Mouse (Mus musculus) C2C12 (cell line): ENCODE measurements at regions not wholly inside any gene's neighbourhood (a gene's known extent, or its start where the extent isn't known, plus 50 kb on each side); places are given as distances from the start of the nearest gene placed in this dataset.

Experiments used
- H3K27me3 ChIP-seq: one replicate; pipeline ENCODE4 v1.6.1; 2011; ENCODE audit not compliant: control insufficient read depth, insufficient read depth, insufficient read length
- H3K36me3 ChIP-seq: one replicate; pipeline ENCODE4 v1.6.1; 2011; ENCODE audit not compliant: control insufficient read depth, insufficient read depth
- H3K4me3 ChIP-seq: one replicate; pipeline ENCODE4 v1.5.1; 2011; ENCODE audit warnings: mild to moderate bottlenecking, control low read depth; ENCODE audit not compliant: poor library complexity, insufficient read depth, severe bottlenecking
- H3K79me2 ChIP-seq: one replicate; pipeline ENCODE4 v1.6.1; 2011; ENCODE audit not compliant: control insufficient read depth, insufficient read depth
- H3K79me3 ChIP-seq: one replicate; pipeline ENCODE4 v1.6.1; 2011; ENCODE audit warnings: low read depth, control low read depth
- H3ac ChIP-seq: one replicate; pipeline ENCODE3; 2011; ENCODE audit warnings: low read depth; ENCODE audit not compliant: control insufficient read depth, insufficient read length
- CEBPB ChIP-seq: IDR thresholded peaks from one replicate; pipeline ENCODE4 v1.6.1; 2011; ENCODE audit warnings: low read depth, mild to moderate bottlenecking, control low read depth, moderate library complexity
- CTCF ChIP-seq: IDR thresholded peaks from one replicate; pipeline ENCODE4 v1.5.1; 2011; ENCODE audit not compliant: control insufficient read depth, insufficient read depth, insufficient read length
- FOSL1 ChIP-seq: IDR thresholded peaks from one replicate; pipeline ENCODE4 v1.8.0; 2011; ENCODE audit warnings: mild to moderate bottlenecking, low read length; ENCODE audit not compliant: poor library complexity, insufficient read depth, severe bottlenecking
- MAX ChIP-seq: IDR thresholded peaks from one replicate; pipeline ENCODE4 v1.6.1; 2011; ENCODE audit warnings: mild to moderate bottlenecking, control low read depth
- MYOD1 ChIP-seq: IDR thresholded peaks from one replicate; pipeline ENCODE4 v1.6.1; 2011; ENCODE audit warnings: low read depth; ENCODE audit not compliant: control insufficient read depth, insufficient read length
- MYOG ChIP-seq: IDR thresholded peaks from one replicate; pipeline ENCODE4 v1.6.1; 2011; ENCODE audit not compliant: control insufficient read depth, insufficient read length; ENCODE audit errors: extremely low read depth
- USF1 ChIP-seq: IDR thresholded peaks from one replicate; pipeline ENCODE4 v1.6.1; 2011; ENCODE audit warnings: low read depth, mild to moderate bottlenecking, control low read depth, moderate library complexity

DNA sequence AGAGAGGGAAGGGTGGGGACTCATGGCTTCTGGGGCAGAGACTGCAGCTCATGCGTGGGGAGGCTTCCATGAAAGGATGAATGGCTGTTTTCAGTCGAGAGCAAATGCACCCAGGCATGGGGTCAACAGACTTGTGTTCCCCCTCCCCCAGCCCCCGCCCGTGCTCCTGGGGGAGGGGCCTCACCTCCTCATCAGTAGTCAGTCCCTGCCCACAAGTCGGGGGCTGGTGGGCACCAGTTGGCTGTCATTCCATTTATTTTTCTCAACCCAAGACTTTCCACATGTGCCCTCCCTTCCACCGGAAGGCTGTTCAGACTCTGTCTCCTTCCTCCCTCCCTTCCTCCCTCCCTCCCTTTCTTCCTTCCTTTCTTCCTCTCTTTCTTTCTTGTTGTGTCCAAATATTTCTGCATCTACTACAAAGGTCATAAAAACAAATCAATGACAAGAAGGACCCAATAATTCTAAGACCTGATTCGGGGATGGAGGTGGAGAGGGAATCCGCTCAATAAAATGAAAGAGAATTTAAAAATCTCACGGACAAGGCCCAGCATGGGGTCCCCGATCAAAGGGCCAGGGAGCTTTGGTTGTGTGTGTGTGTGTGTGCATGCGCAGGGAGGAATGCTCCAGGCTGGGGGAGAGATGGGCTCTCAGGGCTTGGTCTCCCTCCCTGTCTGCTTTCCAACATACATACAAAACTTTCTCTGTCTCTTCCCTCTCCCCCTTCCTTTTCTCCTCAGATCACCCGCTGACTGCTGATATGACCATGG lies 57.7 kb downstream of the Rpl14 start:
- H3ac ChIP-seq = no peak overlapping the region
- H3K27me3 ChIP-seq = no peaks in the 10 kb centered on the region
- TF ChIP-seq MAX = no peak
- TF ChIP-seq MYOD1 = no peak
- no peak for TF ChIP-seq USF1
- TF ChIP-seq FOSL1 = no peak
- no peak for TF ChIP-seq CEBPB
- no peak for TF ChIP-seq MYOG
- no peak for TF ChIP-seq CTCF
- H3K79me2 ChIP-seq = no peaks in the 10 kb centered on the region
- H3K4me3 ChIP-seq = no peak overlapping the region
- H3K36me3 ChIP-seq = no peaks in the 10 kb centered on the region
- no peaks in the 10 kb centered on the region for H3K79me3 ChIP-seq

- no peak for TF ChIP-seq MYOD1
- no peak for TF ChIP-seq CTCF
- no peak for TF ChIP-seq MAX
- TF ChIP-seq FOSL1 = no peak
- TF ChIP-seq USF1 = no peak
- TF ChIP-seq MYOG = no peak
- TF ChIP-seq CEBPB = no peak
- Histone ChIP-seq H3K4me3 (no peak overlapping the region), H3K27me3 (no peaks in the 10 kb centered on the region), H3K79me3 (no peaks in the 10 kb centered on the region), H3ac (no peak overlapping the region), H3K36me3 (no peaks in the 10 kb centered on the region), H3K79me2 (no peaks in the 10 kb centered on the region)
These were observed 58.4 kb downstream of the Rpl14 start for GRCm38 (mm10) chr9:120629609-120630008.

DNA sequence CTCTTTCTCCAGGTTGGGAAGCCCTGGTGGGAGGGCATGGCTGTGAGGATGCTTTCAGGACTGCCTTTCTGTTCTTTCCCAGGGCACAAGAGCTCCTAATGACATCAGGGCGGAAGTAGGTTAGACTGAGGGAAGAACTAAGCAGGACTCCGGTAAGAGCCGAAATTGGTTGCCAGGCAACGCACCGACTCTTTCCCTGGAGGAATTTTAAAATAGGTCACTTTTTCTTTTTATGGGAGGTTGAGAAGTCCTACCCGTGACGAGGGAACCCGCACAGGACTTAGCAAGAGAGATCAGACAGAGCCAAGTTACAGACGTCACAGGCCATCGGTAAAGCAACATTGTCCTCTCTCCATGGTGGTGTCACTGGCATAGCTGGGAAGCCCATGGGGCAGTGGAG lies 61.6 kb downstream of the Rpl14 start:
- Histone ChIP-seq H3K4me3 (no peak overlapping the region), H3ac (no peak overlapping the region), H3K27me3 (no peaks in the 10 kb centered on the region), H3K79me3 (no peaks in the 10 kb centered on the region), H3K36me3 (no peaks in the 10 kb centered on the region), H3K79me2 (no peaks in the 10 kb centered on the region)
- no peak for TF ChIP-seq CTCF
- TF ChIP-seq FOSL1 = no peak
- no peak for TF ChIP-seq MYOD1
- no peak for TF ChIP-seq USF1
- TF ChIP-seq MAX = no peak
- no peak for TF ChIP-seq MYOG
- TF ChIP-seq CEBPB = no peak

DNA sequence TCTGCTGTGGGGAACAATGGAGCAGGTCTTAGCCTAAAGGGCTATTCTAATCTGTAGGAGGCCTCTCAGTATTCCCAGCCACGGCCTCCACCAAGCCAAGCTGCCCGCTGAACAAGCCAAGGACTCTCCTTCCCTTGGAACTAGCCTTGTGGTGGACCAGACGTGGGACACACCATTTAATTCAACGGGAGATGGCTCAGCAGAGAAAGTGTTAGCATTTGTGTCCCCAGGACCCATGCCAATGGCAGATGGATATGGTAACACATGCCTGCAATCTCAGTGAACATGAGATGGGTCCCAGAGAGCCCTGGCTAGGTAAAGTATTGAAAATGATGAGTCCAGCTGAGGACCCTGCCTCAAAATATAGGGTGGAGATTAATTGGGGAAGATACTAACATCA lies 71.4 kb downstream of the Rpl14 start:
- H3K36me3 ChIP-seq = no peaks in the 10 kb centered on the region
- no peaks in the 10 kb centered on the region for H3K79me3 ChIP-seq
- TF ChIP-seq MAX (no peak), FOSL1 (no peak), CEBPB (no peak), CTCF (no peak), USF1 (no peak), MYOG (no peak), MYOD1 (no peak)
- H3K79me2 ChIP-seq = no peaks in the 10 kb centered on the region
- H3ac ChIP-seq = no peak overlapping the region
- no peaks in the 10 kb centered on the region for H3K27me3 ChIP-seq
- no peak overlapping the region for H3K4me3 ChIP-seq

DNA sequence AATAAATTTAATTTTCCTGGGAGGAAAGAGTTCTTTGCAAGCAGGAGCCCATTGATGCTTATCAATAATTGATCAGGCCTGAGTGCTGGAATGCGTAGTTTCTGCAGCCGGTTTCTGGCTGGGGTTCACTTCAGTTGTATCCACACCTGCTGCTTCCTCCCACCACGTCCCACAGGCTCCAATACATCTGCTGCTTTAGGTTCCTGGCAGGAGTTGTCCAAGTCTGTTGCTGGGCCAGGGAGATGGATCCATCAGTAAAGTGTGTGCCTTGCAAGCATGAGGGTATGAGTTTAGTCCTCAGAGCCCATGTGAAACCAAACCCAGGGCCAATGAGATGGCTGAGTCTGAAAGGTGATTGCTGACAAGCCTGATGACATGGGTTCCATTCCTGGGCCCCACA lies 72.1 kb downstream of the Rpl14 start:
- TF ChIP-seq FOSL1 = no peak
- TF ChIP-seq CEBPB = no peak
- H3K4me3 ChIP-seq = no peak overlapping the region
- no peaks in the 10 kb centered on the region for H3K79me2 ChIP-seq

GRCm38 (mm10) chr9:120645776-120646175 lies 74.5 kb downstream of the Rpl14 start:
- Histone ChIP-seq H3K27me3 (no peaks in the 10 kb centered on the region), H3K4me3 (no peak overlapping the region), H3K79me2 (no peaks in the 10 kb centered on the region), H3ac (no peak overlapping the region), H3K79me3 (no peaks in the 10 kb centered on the region), H3K36me3 (no peaks in the 10 kb centered on the region)
- TF ChIP-seq MAX = no peak

More for the DNA sequence above, 72.1 kb downstream of the Rpl14 start:
- Histone ChIP-seq H3K36me3 (no peaks in the 10 kb centered on the region), H3ac (no peak overlapping the region), H3K27me3 (no peaks in the 10 kb centered on the region), H3K79me3 (no peaks in the 10 kb centered on the region)
